Mouse (Mus musculus) cerebellum, postnatal 4 days (tissue): Measurements from ENCODE around the gene 9330159F19Rik.

Experiments used
- DNase-seq, 2 experiments: peaks; one replicate each; pipeline ENCODE4 v3.0.0; 2022; ENCODE audit warnings: low spot score in 2 of 2, mixed read lengths in 1 of 2

9330159F19Rik gene

GRCm38 (mm10) chr10:29211453-29211852 lies at the start of gene 9330159F19Rik:
Gene 9330159F19Rik (plus strand): TSS chr10:29211606.
- DNase-seq, result no peak

DNA sequence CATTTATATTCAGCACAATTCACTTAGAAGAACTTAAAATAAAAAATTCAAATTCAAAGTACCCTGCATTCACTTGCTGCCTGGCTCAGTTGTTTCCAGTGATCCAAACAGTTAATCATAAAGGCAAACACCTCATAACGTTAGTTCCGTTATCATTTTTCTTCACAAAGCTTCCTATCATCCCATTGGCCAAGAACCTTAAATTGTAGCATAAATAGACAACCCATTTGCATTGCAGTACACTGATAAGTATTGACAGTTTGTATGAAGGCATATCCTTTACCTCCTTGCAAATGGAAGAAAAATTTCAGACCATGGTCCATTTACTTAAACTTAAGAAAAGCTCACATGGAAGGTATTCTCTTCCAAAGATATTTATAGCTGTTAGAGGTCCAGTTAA lies 49.7 kb upstream of the 9330159F19Rik start:
- DNase-seq, result no peak

GRCm38 (mm10) chr10:29173778-29174177 lies 37.6 kb upstream of the 9330159F19Rik start:
- no peak for DNase-seq

GRCm38 (mm10) chr10:29175656-29176055 lies 35.8 kb upstream of the 9330159F19Rik start:
- no peak for DNase-seq

DNA sequence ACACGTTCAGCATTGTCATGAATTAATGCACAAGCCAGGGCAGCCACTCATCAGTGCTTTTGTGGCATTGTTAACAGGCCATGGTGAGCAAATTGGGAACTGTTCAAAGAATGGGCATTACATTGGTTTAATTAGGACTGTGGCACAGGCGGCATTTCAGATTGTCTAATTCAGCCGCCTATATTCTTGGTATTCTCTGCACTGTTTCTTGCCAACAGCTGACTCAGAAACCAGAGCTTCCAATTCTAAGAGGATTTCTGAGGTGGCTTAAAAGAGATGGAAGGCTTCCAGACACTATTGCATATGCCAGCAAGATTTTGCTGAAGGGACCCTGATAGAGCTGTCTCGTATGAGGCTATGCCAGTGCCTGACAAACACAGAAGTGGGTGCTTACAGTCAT lies 34.5 kb upstream of the 9330159F19Rik start:
- no peak for DNase-seq

- no peak for DNase-seq
Observed at GRCm38 (mm10) chr10:29178003-29178402, 33.4 kb upstream of the 9330159F19Rik start.

DNA sequence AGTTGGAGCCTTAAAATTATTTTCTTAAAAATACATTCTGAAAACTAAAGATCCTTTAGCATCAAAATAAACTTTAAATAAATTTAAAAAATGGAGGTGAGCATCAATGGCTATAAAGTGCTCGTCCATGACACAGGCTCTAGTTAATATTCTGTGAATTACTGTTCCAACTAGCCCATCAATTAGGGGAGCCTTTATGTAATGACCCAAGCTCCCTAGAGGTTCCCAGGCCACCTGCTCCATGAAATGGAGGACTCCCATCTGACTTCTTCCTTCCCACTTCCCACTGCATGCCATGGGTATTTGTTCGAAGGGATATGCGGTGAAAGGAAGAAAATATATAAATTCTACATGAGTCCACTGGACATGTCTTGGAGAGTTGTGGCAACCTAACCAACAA lies 31.2 kb upstream of the 9330159F19Rik start:
- DNase-seq, result no peak

GRCm38 (mm10) chr10:29181046-29181445 lies 30.4 kb upstream of the 9330159F19Rik start:
- DNase-seq, result no peak

GRCm38 (mm10) chr10:29193769-29194168 lies 17.6 kb upstream of the 9330159F19Rik start:
- no peak for DNase-seq

- DNase-seq, result no peak
Observed at GRCm38 (mm10) chr10:29196811-29197210, 14.6 kb upstream of the 9330159F19Rik start.

GRCm38 (mm10) chr10:29198642-29199041 lies 12.8 kb upstream of the 9330159F19Rik start, which contains the start of gene Gm49353:
Gene Gm49353 (plus strand): TSS chr10:29198954.
- DNase-seq, result no peak

- DNase-seq, result no peak
Observed at GRCm38 (mm10) chr10:29199835-29200234, 11.6 kb upstream of the 9330159F19Rik start.

- DNase-seq, result no peak
Observed at GRCm38 (mm10) chr10:29200609-29201008, 10.8 kb upstream of the 9330159F19Rik start.

DNA sequence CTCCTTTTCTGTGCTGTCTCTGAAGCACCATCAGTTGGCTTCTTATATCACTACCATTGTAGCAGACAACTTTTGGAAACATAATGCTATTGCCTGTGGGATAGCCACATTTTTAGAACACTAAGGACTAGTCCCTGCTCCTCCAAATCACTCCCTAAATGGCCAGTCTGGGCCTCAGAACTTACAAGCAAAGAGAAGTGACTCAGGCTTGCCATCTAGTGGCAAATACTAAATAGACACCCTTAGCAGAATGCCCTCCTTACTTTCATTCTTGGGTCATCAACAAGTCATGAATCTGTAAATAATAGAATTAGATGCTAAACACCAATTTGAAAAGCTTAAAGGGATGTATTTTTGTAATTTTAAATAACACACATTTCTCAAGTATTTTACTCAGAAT lies 4.7 kb upstream of the 9330159F19Rik start:
- no peak for DNase-seq

DNA sequence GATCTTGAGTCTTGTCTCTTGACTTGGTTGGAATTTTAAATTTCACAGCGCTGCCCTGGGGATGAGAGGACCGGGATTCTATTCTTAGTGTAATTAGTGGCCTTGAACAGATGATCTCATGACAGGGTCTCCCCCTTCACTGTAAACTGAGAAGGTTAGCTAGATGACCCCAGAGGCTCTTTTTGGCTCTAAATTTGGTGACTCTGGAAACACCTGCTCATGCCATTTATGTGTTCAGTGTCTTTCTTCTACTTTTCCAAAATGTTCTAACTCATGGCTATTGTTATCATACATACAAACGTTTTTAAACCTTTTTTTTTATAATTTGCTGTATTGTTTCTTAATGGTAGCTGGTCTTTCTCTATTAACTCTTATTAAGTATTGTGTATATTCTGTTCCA lies 2.7 kb upstream of the 9330159F19Rik start:
- DNase-seq, result no peak

GRCm38 (mm10) chr10:29213534-29214100 lies 2.2 kb downstream of the 9330159F19Rik start:
- DNase-seq, result no peak

GRCm38 (mm10) chr10:29216957-29217356 lies 5.6 kb downstream of the 9330159F19Rik start:
- DNase-seq, result no peak

GRCm38 (mm10) chr10:29217451-29217850 lies 6.0 kb downstream of the 9330159F19Rik start:
- DNase-seq, result no peak

DNA sequence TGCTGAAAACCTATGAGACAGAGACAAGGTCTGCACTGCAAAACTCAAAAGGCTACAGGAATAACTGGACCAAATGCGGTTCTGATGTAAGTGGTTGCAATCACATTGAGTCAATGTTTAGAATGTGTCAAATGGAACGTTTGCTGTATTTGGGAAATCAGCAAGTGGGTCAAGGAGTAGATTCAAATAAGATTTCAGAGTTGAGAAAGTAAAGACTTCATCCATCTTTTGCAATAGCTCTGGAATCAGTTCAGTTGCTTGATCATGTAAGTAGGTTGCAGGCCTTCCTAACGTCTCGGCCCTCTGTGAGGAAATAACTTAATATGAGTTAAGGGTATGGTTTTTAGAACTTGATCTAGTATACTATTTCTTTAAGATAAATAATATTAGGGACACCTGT lies 13.9 kb downstream of the 9330159F19Rik start:
- no peak for DNase-seq

DNA sequence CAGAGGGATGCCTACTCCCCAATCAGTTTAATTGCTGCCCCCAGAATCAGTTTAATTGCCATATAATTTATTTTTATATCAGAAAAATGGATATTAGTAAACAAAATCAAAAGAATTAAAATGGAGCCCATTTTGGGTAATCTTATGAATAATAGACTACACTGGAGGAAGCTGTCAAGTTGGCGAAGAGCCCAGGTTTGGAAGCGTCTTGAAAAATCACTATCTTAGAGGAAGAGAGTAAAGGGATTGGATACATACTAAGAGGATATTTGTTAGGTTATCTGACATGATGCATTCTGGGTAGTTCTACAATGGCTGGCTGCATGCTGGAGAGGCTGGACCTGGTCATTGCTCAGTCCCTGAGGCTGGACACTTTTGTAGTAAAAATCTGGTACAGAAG lies 19.8 kb downstream of the 9330159F19Rik start:
- no peak for DNase-seq
